8 mouse cellular contexts compared by ENCODE assay signal in the genomic region with DNA sequence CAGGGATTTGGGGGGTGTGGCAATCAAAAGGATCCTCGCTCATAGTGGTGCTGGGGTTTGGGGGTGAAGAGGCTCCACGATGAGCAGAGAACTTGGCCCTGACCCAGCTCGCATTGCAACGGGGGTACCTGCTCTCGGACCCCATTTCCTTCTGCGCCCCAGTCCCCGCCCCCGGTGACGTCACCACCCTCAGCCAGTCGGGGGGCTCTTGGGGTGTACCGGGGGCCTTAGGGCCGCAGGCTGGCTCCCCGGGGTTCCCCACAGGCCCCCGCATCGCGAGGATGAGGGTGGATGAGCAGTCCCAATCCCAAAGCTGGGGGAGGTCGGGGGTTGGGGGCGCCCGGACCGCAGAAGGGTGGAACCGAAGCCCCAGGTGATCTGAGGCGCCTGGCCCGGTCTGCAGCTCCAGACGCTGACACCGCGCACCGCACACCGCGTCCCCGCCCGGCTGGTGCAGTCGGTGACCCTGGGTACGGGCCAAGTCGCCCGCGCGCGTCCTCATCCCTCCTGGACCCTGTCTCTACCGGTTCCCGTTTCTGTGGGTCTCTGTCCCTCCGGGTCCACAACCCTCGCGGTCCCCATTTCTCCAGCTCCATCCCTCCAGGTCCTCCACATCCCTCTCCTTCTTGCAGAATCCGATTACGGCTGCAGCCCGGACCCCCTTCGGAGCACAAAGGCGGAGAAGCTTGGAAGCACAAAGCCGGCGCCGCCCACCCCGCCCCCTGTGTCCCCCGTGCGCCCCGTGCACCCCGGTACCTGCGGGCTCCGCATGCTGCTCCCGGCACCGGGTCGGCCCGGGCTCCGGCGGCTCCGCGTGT. TPM values are rescaled to one million over a fixed set of nuclear protein-coding genes. Genes with fewer than 3 reads are reported as not detected.
DNase-seq lines count a peak whose midpoint lies in the region; ATAC-seq and TF ChIP-seq lines count a peak whose summit lies in the region.

No protein-coding gene starts in this region.

- under 1% methylated on average over 60 of the region's 66 CpGs for WGBS in forebrain, postnatal 0 days
- WGBS in midbrain, embryonic 10.5 days: under 1% methylated on average over 66 of the region's 66 CpGs

- peaks cover 2% of the 10 kb centered on the region; the same call in 1 of the 2 replicates for H3K4me1 ChIP-seq in brown adipose tissue, adult 24 weeks (ENCODE audit: control insufficient read depth, insufficient read depth, insufficient read length, low read length)
- peaks cover 12% of the 10 kb centered on the region; the same call in 1 of the 2 replicates for H3K4me1 ChIP-seq in forebrain, postnatal 0 days (ENCODE audit: insufficient read depth)
- peaks cover 67% of the 10 kb centered on the region for H3K4me1 ChIP-seq in midbrain, embryonic 10.5 days

- no peaks in the 10 kb centered on the region for H3K9me3 ChIP-seq in forebrain, postnatal 0 days (ENCODE audit: low read length)
- peaks cover 4% of the 10 kb centered on the region; the same call in 1 of the 2 replicates for H3K9me3 ChIP-seq in midbrain, embryonic 10.5 days (replicated peaks)

- no peak for TF ChIP-seq CTCF in forebrain, postnatal 0 days (IDR thresholded peaks at IDR 0.05; ENCODE audit: low read depth)
- TF ChIP-seq CTCF in layer of hippocampus, adult 2 months (conservative IDR thresholded peaks at IDR 0.05): no peak

- ATAC-seq in forebrain, postnatal 0 days: peak; percentile 38

- peak overlapping the region; percentile 63 for H3K4me3 ChIP-seq in brown adipose tissue, adult 24 weeks (ENCODE audit: insufficient read depth, low read depth, low read length)
- peak overlapping the region; percentile 95 for H3K4me3 ChIP-seq in forebrain, postnatal 0 days (ENCODE audit: low read depth, low read length)
- H3K4me3 ChIP-seq in layer of hippocampus, adult 2 months: peak overlapping the region; percentile 87
- H3K4me3 ChIP-seq in midbrain, embryonic 10.5 days: peak overlapping the region; percentile 81

- DNase-seq in ovary, postnatal 10 days (ENCODE audit: low spot score): peak; percentile 38
- DNase-seq in ovary, postnatal 14 days (ENCODE audit: low spot score): no peak
- DNase-seq in forebrain, postnatal 0 days: peak; percentile 77
- DNase-seq in layer of hippocampus, adult 2 months (ENCODE audit: low spot score in 2 of 2): peak in 1 of 2 experiments; percentile 70
- no peak for DNase-seq in midbrain, embryonic 10.5 days (ENCODE audit: low spot score)
- DNase-seq in testis, postnatal 10 days (ENCODE audit: low spot score): peak; percentile 83
- DNase-seq in gastrocnemius, postnatal 25 days: no peak

- H3K36me3 ChIP-seq in forebrain, postnatal 0 days (ENCODE audit: insufficient read depth): no peaks in the 10 kb centered on the region
- no peaks in the 10 kb centered on the region for H3K36me3 ChIP-seq in midbrain, embryonic 10.5 days

- H3K27me3 ChIP-seq in forebrain, postnatal 0 days (ENCODE audit: insufficient read depth, low read length): no peaks in the 10 kb centered on the region
- peaks cover 82% of the 10 kb centered on the region for H3K27me3 ChIP-seq in midbrain, embryonic 10.5 days (ENCODE audit: low read depth, poor library complexity, severe bottlenecking)

- no peak overlapping the region for H3K27ac ChIP-seq in brown adipose tissue, adult 24 weeks (replicated peaks; ENCODE audit: low read depth, low read length)
- H3K27ac ChIP-seq in forebrain, postnatal 0 days (ENCODE audit: low read depth, low read length): peak overlapping the region; percentile 100
- peak overlapping the region; percentile 95 for H3K27ac ChIP-seq in layer of hippocampus, adult 2 months
- H3K27ac ChIP-seq in midbrain, embryonic 10.5 days (replicated peaks): peak overlapping the region; percentile 97

- H3K4me2 ChIP-seq in forebrain, postnatal 0 days (ENCODE audit: low read depth): peak overlapping the region; percentile 97

- peak overlapping the region; percentile 99 for H3K9ac ChIP-seq in forebrain, postnatal 0 days

RNA-seq across cellular contexts. Expression of a gene that starts 0.5 kb away (rescaled TPM):
- 10.3 and 10.7 TPM in 2 replicates for polyA plus RNA-seq in brown adipose tissue, adult 24 weeks (2012; ENCODE audit: insufficient read depth, insufficient read length, missing spikeins)
- 568 and 711 TPM in 2 replicates for total RNA-seq in forebrain, postnatal 0 days (2014; rRNA removed)
- 196 and 250 TPM in 2 replicates for polyA plus RNA-seq in forebrain, postnatal 0 days (2015; fragmentation: Nextera tagmentation; extraction: Ambion mirVana)
- 100 to 1,000 TPM; 666 to 670 TPM for total RNA-seq in layer of hippocampus, adult 2 months (2021)
- polyA plus RNA-seq in midbrain, embryonic 10.5 days (2016; fragmentation: Nextera tagmentation; extraction: Ambion mirVana): 89.7 and 131 TPM in 2 replicates
- total RNA-seq in gastrocnemius, postnatal 25 days (2021): 10 to 100 TPM; 37.7 to 39.6 TPM

RNA-seq across cellular contexts. Expression of a gene that starts 36.4 kb away (rescaled TPM):
- not detected in 2 replicates for polyA plus RNA-seq in brown adipose tissue, adult 24 weeks (2012; ENCODE audit: insufficient read depth, insufficient read length, missing spikeins)
- total RNA-seq in forebrain, postnatal 0 days (2014; rRNA removed): not detected in 2 replicates
- 0.13 and 0.16 TPM in 2 replicates for polyA plus RNA-seq in forebrain, postnatal 0 days (2015; fragmentation: Nextera tagmentation; extraction: Ambion mirVana)
- not detected for total RNA-seq in layer of hippocampus, adult 2 months (2021)
- not detected in 2 replicates for polyA plus RNA-seq in midbrain, embryonic 10.5 days (2016; fragmentation: Nextera tagmentation; extraction: Ambion mirVana)
- not detected for total RNA-seq in gastrocnemius, postnatal 25 days (2021)

Comparison
In these comparisons a context has a peak if more than half of its experiments do, and no peak if none do; other contexts are left out.
1. DNase-seq: peak in ovary, postnatal 10 days (single experiment), forebrain, postnatal 0 days (single experiment) and testis, postnatal 10 days (single experiment); none in ovary, postnatal 14 days (single experiment), midbrain, embryonic 10.5 days (single experiment) and gastrocnemius, postnatal 25 days (single experiment).
2. RNA of a gene that starts 0.5 kb away (total RNA-seq): 568 to 711 TPM in forebrain, postnatal 0 days and 666 to 670 TPM in layer of hippocampus, adult 2 months; 37.7 to 39.6 TPM in gastrocnemius, postnatal 25 days; every median in the first group is over 10 times any median in the second.
3. Peak in every context shown above with its lines, with median percentiles within 50 percentile points of each other: H3K4me3 ChIP-seq.